Mouse (Mus musculus): ENCODE results near the gene Synm. TPM values are rescaled to one million over a fixed set of nuclear protein-coding genes. Genes with fewer than 3 reads are reported as not detected.

Synm gene
- total and polyA plus RNA-seq, 3 experiments: not detected

DNA sequence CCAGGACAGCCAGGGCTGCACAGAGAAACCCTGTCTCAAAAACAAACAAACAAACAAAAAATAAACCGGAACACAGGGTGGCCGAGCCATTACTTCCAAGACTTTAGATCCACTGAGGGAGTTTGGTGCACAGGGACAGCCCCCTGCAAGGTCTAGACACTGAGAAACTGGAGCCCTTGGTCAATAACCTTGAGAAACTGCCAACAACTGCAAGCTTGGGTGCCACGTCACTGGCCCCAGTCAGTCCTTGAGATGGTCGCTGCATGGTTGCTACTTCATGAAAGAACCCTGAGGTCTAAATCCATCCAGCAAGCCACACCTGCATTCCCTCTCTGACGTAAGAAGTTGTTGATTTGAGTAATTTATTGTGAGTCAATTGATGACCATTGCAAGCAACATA, 9.9 kb upstream of the Synm start:
- no peaks in the 10 kb centered on the region; a peak in 1 of 4 replicates for H3K4me1 ChIP-seq (ENCODE audit: control insufficient read depth in 1 of 2, insufficient read depth in 2 of 2)
- no peak overlapping the region for H3K9ac ChIP-seq (ENCODE audit: insufficient read depth, low read depth)
- no peak overlapping the region for H3K4me3 ChIP-seq (replicated peaks in 1 of 3; ENCODE audit: low read depth in 2 of 3, low read length in 2 of 3, poor library complexity in 1 of 3)
- dilution Hi-C loops (cut with MboI; ENCODE audit: extremely low pct_ligation_motif_present, extremely low pct_unique_long_range_greater_than_20kb, low sequenced_read_pairs): no loop called here
- H3K79me2 ChIP-seq (replicated peaks; ENCODE audit: control insufficient read depth, extremely low read depth, insufficient read depth, poor library complexity, severe bottlenecking): no peaks in the 10 kb centered on the region
- no peak overlapping the region for H3K27ac ChIP-seq (ENCODE audit: insufficient read depth, low read depth)
- H3K36me3 ChIP-seq (replicated peaks in 1 of 2; ENCODE audit: control insufficient read depth in 1 of 2, insufficient read depth in 1 of 2, low read length in 1 of 2): no peaks in the 10 kb centered on the region
- in situ Hi-C loops (cut with MboI; ENCODE audit: low pct_ligation_motif_present, low pct_unique_long_range_greater_than_20kb, low sequenced_read_pairs): no loop called here
- no peak overlapping the region for H3K4me2 ChIP-seq (ENCODE audit: insufficient read depth, low read depth, poor library complexity, severe bottlenecking)
- H3K9me3 ChIP-seq (replicated peaks; ENCODE audit: low read length): no peaks in the 10 kb centered on the region
- DNase-seq (ENCODE audit: extremely low read depth): no peak
- H3K27me3 ChIP-seq (replicated peaks): peaks cover 87% of the 10 kb centered on the region
- TF ChIP-seq JUN (IDR thresholded peaks at IDR 0.05; ENCODE audit: insufficient read depth, low read depth, low read length) (no peak), JUND (conservative IDR thresholded peaks at IDR 0.05; ENCODE audit: low read depth, low read length) (no peak), ZC3H11A (IDR thresholded peaks at IDR 0.05; ENCODE audit: low read depth, low read length) (no peak), RAD21 (IDR thresholded peaks at IDR 0.05; ENCODE audit: low read depth, low read length) (no peak), GABPA (IDR thresholded peaks at IDR 0.05; ENCODE audit: insufficient replicate concordance, low read depth, low read length) (no peak), POLR2A (IDR thresholded peaks at IDR 0.05; ENCODE audit: low read depth, low read length) (no peak), ZNF384 (IDR thresholded peaks at IDR 0.05; ENCODE audit: low read depth, low read length) (no peak), BHLHE40 (IDR thresholded peaks at IDR 0.05; ENCODE audit: low read depth, low read length) (no peak), MXI1 (IDR thresholded peaks at IDR 0.05; ENCODE audit: low read depth, low read length) (no peak), PAX5 (IDR thresholded peaks at IDR 0.05; ENCODE audit: low read length) (no peak), USF2 (conservative IDR thresholded peaks at IDR 0.05; ENCODE audit: low read depth, low read length) (no peak), MAX (IDR thresholded peaks at IDR 0.05; ENCODE audit: low read length) (no peak), RCOR1 (conservative IDR thresholded peaks at IDR 0.05; ENCODE audit: low read depth, low read length) (no peak), ELF1 (IDR thresholded peaks at IDR 0.05; ENCODE audit: low read depth, low read length) (no peak), MEF2A (IDR thresholded peaks at IDR 0.05; ENCODE audit: borderline replicate concordance, low read depth, low read length) (no peak), USF1 (IDR thresholded peaks at IDR 0.05; ENCODE audit: low read depth, low read length) (no peak), TCF12 (IDR thresholded peaks at IDR 0.05; ENCODE audit: low read depth, low read length) (no peak)

DNA sequence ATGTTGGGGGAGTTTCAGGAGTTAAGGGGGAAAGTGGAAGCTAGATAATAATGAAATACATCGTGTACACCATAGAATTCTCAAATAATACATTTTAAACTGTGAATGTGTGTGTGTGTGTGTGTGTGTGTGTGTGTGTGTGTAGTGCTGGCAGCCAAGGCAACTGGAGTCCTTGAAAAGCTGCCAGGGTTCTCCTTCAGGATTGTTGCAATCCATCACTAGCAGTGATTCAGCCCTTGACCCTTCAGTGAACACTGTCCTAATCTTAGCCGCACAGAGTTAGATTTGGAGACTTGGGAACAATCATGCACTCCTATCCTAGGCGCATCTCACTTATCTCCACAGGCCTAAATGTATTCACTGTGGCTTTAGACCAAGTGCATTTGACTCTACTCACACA, 8.6 kb upstream of the Synm start:
- no peak overlapping the region for H3K27ac ChIP-seq (ENCODE audit: insufficient read depth, low read depth)
- no peaks in the 10 kb centered on the region for H3K79me2 ChIP-seq (replicated peaks; ENCODE audit: control insufficient read depth, extremely low read depth, insufficient read depth, poor library complexity, severe bottlenecking)
- dilution Hi-C loops (cut with MboI; ENCODE audit: extremely low pct_ligation_motif_present, extremely low pct_unique_long_range_greater_than_20kb, low sequenced_read_pairs) (no loop called here), in situ Hi-C loops (cut with MboI; ENCODE audit: low pct_ligation_motif_present, low pct_unique_long_range_greater_than_20kb, low sequenced_read_pairs) (no loop called here)
- H3K36me3 ChIP-seq (replicated peaks in 1 of 2; ENCODE audit: control insufficient read depth in 1 of 2, insufficient read depth in 1 of 2, low read length in 1 of 2): no peaks in the 10 kb centered on the region
- no peak for DNase-seq (ENCODE audit: extremely low read depth)
- H3K9me3 ChIP-seq (replicated peaks; ENCODE audit: low read length): no peaks in the 10 kb centered on the region
- no peaks in the 10 kb centered on the region; a peak in 1 of 4 replicates for H3K4me1 ChIP-seq (ENCODE audit: control insufficient read depth in 1 of 2, insufficient read depth in 2 of 2)
- no peak overlapping the region for H3K4me3 ChIP-seq (replicated peaks in 1 of 3; ENCODE audit: low read depth in 2 of 3, low read length in 2 of 3, poor library complexity in 1 of 3)
- H3K9ac ChIP-seq (ENCODE audit: insufficient read depth, low read depth): no peak overlapping the region
- peaks cover 91% of the 10 kb centered on the region for H3K27me3 ChIP-seq (replicated peaks)
- no peak overlapping the region for H3K4me2 ChIP-seq (ENCODE audit: insufficient read depth, low read depth, poor library complexity, severe bottlenecking)
- TF ChIP-seq IRF4 (IDR thresholded peaks at IDR 0.05; ENCODE audit: low read depth, low read length) (no peak), TCF12 (IDR thresholded peaks at IDR 0.05; ENCODE audit: low read depth, low read length) (no peak), ZNF384 (IDR thresholded peaks at IDR 0.05; ENCODE audit: low read depth, low read length) (no peak), BHLHE40 (IDR thresholded peaks at IDR 0.05; ENCODE audit: low read depth, low read length) (no peak), POLR2AphosphoS2 (IDR thresholded peaks at IDR 0.05; ENCODE audit: low read depth, low read length) (no peak), RAD21 (IDR thresholded peaks at IDR 0.05; ENCODE audit: low read depth, low read length) (no peak), USF1 (IDR thresholded peaks at IDR 0.05; ENCODE audit: low read depth, low read length) (no peak), JUN (IDR thresholded peaks at IDR 0.05; ENCODE audit: insufficient read depth, low read depth, low read length) (no peak), CHD1 (IDR thresholded peaks at IDR 0.05; ENCODE audit: low read depth, low read length) (no peak), ZC3H11A (IDR thresholded peaks at IDR 0.05; ENCODE audit: low read depth, low read length) (no peak), NRF1 (IDR thresholded peaks at IDR 0.05; ENCODE audit: low read depth, low read length) (no peak)
